Mouse (Mus musculus) midbrain, embryonic 11.5 days (tissue): Measurements from ENCODE around the gene Ltbp1. TPM values are rescaled to one million over a fixed set of nuclear protein-coding genes. Genes with fewer than 3 reads are reported as not detected.

Experiments used
- ATAC-seq: fragments of 200-750 bp; cut with Nextera tagmentation; 2 replicates; pipeline ENCODE4 v1.8.0; 2017; ENCODE audit warnings: moderate TSS enrichment, moderate library complexity; ENCODE audit not compliant: low FRiP score
- DNase-seq: peaks from one replicate; pipeline ENCODE4 v3.0.0; 2015; ENCODE audit warnings: low spot score; ENCODE audit errors: missing footprints
- H3K27ac ChIP-seq: fragments of 300-500 bp; sonication (generic); 2 replicates; pipeline ENCODE4 v1.5.1; 2014; ENCODE audit warnings: low read depth, low read length
- H3K27me3 ChIP-seq: fragments of 300-500 bp; sonication (generic); 2 replicates; pipeline ENCODE4 v1.6.1; 2014; ENCODE audit warnings: mild to moderate bottlenecking, low read length, moderate library complexity, mixed read lengths; ENCODE audit not compliant: control insufficient read depth, insufficient read depth
- H3K36me3 ChIP-seq: fragments of 300-500 bp; sonication (generic); 2 replicates; pipeline ENCODE4 v1.6.1; 2014; ENCODE audit warnings: mild to moderate bottlenecking, low read length, moderate library complexity, mixed read lengths; ENCODE audit not compliant: control insufficient read depth, insufficient read depth
- H3K4me1 ChIP-seq: fragments of 300-500 bp; sonication (generic); 2 replicates; pipeline ENCODE4 v1.6.1; 2014; ENCODE audit warnings: low read length; ENCODE audit not compliant: control insufficient read depth, insufficient read depth
- H3K4me2 ChIP-seq: fragments of 300-500 bp; sonication (generic); 2 replicates; pipeline ENCODE4 v1.6.1; 2014; ENCODE audit warnings: mild to moderate bottlenecking, moderate library complexity
- H3K4me3 ChIP-seq: fragments of 300-500 bp; sonication (generic); 2 replicates; pipeline ENCODE4 v1.5.1; 2014; ENCODE audit warnings: low read depth, low read length
- H3K9ac ChIP-seq: fragments of 300-500 bp; sonication (generic); 2 replicates; pipeline ENCODE4 v1.6.1; 2014; ENCODE audit warnings: low read length
- H3K9me3 ChIP-seq: fragments of 300-500 bp; sonication (generic); 2 replicates; pipeline ENCODE4 v1.6.1; 2016; ENCODE audit warnings: low read length; ENCODE audit not compliant: control insufficient read depth
- WGBS: fragments of 180-500 bp; shearing (Covaris S2); extraction: QIAGEN DNeasy Blood & Tissue Kit; methylation state at CpG from one replicate; pipeline ENCODE4 v1.1.7; 2014; 5-methylcytosine and 5-hydroxymethylcytosine counted together
- polyA plus RNA-seq: library from polyadenylated mRNA; unstranded; fragments of >200 nt; fragmentation: Nextera tagmentation; extraction: Ambion mirVana; gene quantifications from 2 replicates; pipeline ENCODE4 v1.2.1, GENCODE M21; 2014

The Ltbp1 gene
- polyA plus RNA-seq, 1 experiment from 2014 or later: 6.2 TPM

DNA sequence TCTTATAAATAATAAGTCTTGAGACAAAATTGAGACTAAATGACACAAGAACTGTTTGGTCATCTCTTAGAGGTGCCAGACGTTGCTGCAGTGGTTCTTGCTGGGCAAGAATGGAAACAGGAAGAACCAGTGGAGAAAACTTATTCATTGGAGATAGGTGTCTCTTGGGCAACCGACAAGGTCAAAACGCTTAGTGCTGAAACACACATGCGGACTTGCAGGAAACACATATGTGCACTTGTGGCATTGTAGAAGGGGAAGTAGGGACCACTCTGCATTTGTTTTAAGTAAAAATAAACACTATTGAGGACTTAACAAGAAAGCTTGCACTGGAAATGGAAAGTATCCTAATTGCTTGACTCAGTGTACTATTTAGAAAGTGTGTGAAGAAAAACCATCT is 228.6 kb downstream of the Ltbp1 start:
- Histone ChIP-seq H3K4me3 (no peak overlapping the region), H3K27me3 (no peaks in the 10 kb centered on the region), H3K9ac (no peak overlapping the region), H3K9me3 (no peaks in the 10 kb centered on the region), H3K27ac (no peak overlapping the region), H3K4me2 (no peak overlapping the region), H3K36me3 (no peaks in the 10 kb centered on the region), H3K4me1 (no peaks in the 10 kb centered on the region)
- 86% methylated on average over 4 of the region's 4 CpGs for WGBS
- DNase-seq (no peak), ATAC-seq (no peak)

DNA sequence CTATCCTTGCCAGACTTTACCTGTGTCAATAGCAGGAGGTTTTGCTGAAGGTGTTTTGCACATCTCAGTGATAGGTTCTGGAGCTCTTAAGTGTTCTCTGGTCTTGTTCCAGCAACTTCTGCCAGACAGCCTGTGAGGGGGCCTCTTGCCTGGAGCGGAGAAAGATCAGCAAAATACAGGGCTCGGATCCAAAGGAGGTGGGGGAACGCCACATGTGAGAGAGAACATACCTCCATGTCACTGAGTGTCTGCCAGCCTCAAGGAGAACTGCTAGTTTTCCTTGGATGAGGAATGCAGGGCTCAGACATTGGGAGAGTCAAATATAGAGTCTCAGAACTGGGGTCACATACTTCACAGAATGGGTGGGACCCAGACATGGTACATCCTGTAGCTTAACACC is 230.4 kb downstream of the Ltbp1 start:
- H3K27ac ChIP-seq: no peak overlapping the region
- DNase-seq (no peak), ATAC-seq (no peak)
- no peaks in the 10 kb centered on the region for H3K36me3 ChIP-seq
- WGBS: 95% methylated on average over 3 of the region's 3 CpGs
- no peak overlapping the region for H3K4me3 ChIP-seq
- no peak overlapping the region for H3K4me2 ChIP-seq
- H3K9ac ChIP-seq: no peak overlapping the region
- H3K27me3 ChIP-seq: no peaks in the 10 kb centered on the region
- H3K9me3 ChIP-seq: no peaks in the 10 kb centered on the region
- H3K4me1 ChIP-seq: no peaks in the 10 kb centered on the region

DNA sequence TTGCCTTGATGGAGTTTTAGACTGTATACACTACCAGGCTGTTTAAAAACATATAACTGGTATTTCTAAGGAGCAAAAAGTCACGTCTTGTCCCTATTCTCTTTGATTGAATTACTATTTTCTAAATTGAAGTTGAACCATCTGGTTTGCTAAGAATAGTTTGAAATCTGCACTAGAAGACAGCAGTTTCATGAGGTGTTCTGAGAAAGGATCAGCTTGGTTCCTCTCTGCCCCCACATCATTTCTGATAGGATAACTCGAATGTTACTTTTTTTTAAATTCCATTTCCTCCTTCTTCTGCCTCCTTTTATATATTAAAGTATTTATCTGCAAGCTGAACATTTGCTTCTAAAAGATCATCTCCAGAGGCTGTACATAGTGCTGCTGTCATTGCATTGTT is 231.2 kb downstream of the Ltbp1 start:
- 93% methylated on average over 2 of the region's 2 CpGs for WGBS
- no peak for ATAC-seq
- Histone ChIP-seq H3K4me2 (no peak overlapping the region), H3K27me3 (no peaks in the 10 kb centered on the region), H3K9me3 (no peaks in the 10 kb centered on the region), H3K27ac (no peak overlapping the region), H3K4me3 (no peak overlapping the region), H3K9ac (no peak overlapping the region), H3K4me1 (no peaks in the 10 kb centered on the region), H3K36me3 (no peaks in the 10 kb centered on the region)
- DNase-seq: no peak

DNA sequence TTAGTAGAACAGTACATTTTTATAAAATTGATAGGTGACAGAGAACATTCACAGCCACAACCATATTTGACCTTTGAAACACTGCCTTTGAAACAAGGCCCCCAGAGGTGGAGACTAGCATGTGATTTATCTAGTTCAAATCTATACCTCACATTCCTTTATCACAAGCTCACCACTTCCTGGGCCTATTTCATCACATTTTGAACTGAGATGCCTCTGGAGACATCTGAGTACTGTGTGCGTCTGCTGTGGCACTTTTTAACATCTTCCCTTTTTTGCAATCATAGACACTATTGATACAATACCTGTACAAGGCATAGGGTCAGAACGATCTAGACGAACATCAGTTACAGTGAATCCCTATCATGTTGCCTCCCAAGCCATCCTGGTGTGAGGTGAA is 232.1 kb downstream of the Ltbp1 start:
- WGBS: 88% methylated on average over 3 of the region's 3 CpGs
- no peak overlapping the region for H3K4me3 ChIP-seq
- no peaks in the 10 kb centered on the region for H3K27me3 ChIP-seq
- H3K27ac ChIP-seq: no peak overlapping the region
- no peak for ATAC-seq
- H3K36me3 ChIP-seq: no peaks in the 10 kb centered on the region
- DNase-seq: no peak
- H3K4me1 ChIP-seq: no peaks in the 10 kb centered on the region
- no peak overlapping the region for H3K4me2 ChIP-seq
- H3K9ac ChIP-seq: no peak overlapping the region
- H3K9me3 ChIP-seq: no peaks in the 10 kb centered on the region

DNA sequence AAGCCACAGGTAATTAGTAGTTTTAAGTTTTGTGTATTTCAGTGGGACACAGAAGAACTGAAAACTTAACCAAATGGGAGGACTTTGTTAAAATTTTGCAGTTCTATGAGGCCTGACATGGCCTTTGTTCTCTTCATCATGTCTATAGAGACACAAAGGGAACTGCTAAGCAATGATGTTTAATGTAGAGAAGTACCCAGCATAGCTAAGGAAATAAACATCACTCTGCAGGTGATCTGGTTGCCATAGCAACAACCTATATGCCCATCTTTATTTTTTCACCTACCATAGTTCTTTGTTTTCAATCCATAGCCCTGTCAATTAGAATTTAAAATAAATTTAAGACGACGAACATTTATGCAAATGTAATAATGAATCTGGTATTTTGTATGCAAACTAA is 233.3 kb downstream of the Ltbp1 start:
- no peak overlapping the region for H3K9ac ChIP-seq
- WGBS: 80% methylated on average over 2 of the region's 2 CpGs
- DNase-seq: no peak

DNA sequence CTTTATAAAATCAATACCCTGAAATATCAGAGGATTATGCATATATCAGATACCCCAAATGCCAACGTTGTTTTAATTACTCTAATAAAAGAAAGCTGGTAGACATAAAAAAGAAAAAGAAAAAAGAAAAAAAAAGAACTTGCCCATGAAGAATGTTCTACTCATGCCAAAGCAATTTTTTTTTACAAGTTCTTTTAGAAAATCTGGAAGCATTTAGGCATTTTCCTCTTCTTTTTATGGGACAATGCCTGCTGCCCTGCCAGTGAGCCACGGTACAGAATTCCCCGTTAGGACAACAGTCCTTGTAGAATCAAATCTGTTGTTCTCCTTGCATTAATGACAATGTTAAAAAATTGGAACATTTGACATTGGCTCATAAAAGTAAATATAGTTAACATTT is 234.2 kb downstream of the Ltbp1 start:
- no peak overlapping the region for H3K9ac ChIP-seq
- no peaks in the 10 kb centered on the region for H3K36me3 ChIP-seq
- DNase-seq (no peak), ATAC-seq (no peak)
- H3K27ac ChIP-seq: no peak overlapping the region
- no peak overlapping the region for H3K4me3 ChIP-seq
- 88% methylated on average over 3 of the region's 3 CpGs for WGBS
- H3K4me1 ChIP-seq: no peaks in the 10 kb centered on the region
- no peaks in the 10 kb centered on the region for H3K9me3 ChIP-seq
- no peak overlapping the region for H3K4me2 ChIP-seq
- H3K27me3 ChIP-seq: no peaks in the 10 kb centered on the region

More for the DNA sequence above, 233.3 kb downstream of the Ltbp1 start:
- H3K27ac ChIP-seq: no peak overlapping the region
- no peaks in the 10 kb centered on the region for H3K4me1 ChIP-seq
- H3K4me2 ChIP-seq: no peak overlapping the region
- no peak for ATAC-seq
- H3K9me3 ChIP-seq: no peaks in the 10 kb centered on the region
- no peak overlapping the region for H3K4me3 ChIP-seq
- H3K36me3 ChIP-seq: no peaks in the 10 kb centered on the region
- H3K27me3 ChIP-seq: no peaks in the 10 kb centered on the region

DNA sequence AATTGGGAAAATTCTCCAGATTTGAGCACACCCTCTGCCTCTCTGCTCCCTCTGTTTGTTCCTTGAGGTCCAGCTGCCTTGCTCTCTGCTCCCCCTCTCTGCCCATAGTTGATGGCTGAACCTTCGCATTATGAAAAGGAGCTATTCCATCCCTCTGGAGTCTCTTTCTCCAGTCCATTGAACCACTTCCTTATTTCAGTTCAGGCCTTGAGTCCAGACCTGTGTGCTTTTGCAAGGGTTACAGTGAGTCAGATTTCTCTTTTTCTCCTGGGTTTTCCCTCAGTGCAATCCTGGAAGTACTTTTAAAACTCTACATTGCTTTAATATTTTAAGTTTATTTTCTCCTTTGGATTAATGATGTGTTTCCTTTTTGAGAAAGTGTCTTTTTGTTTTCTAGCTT is 236.7 kb downstream of the Ltbp1 start:
- no peaks in the 10 kb centered on the region for H3K9me3 ChIP-seq
- DNase-seq (no peak), ATAC-seq (no peak)
- H3K4me1 ChIP-seq: no peaks in the 10 kb centered on the region
- H3K4me3 ChIP-seq: no peak overlapping the region
- H3K9ac ChIP-seq: no peak overlapping the region
- 89% methylated on average over 1 of the region's 1 CpGs for WGBS
- H3K4me2 ChIP-seq: no peak overlapping the region
- no peak overlapping the region for H3K27ac ChIP-seq
- H3K27me3 ChIP-seq: no peaks in the 10 kb centered on the region
- H3K36me3 ChIP-seq: no peaks in the 10 kb centered on the region

DNA sequence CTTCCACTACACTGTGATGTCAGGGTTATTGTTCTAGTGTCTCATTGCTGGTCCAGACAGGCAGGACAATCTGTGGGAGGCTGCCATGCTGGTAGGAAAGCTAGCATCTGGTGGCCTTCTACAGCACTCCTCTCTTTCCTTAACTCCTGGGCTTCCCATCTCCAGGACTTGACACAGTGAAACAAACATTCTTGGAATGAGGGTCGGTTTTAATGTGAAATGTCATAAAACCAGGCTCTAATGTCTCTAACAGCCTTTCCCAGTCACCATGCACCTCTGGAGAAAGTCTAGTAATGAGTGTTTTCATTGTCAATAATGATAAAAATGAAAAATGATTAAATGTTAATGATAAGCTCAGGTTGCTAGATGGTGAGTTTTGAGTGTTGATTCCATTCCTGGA is 237.9 kb downstream of the Ltbp1 start:
- Histone ChIP-seq H3K9ac (no peak overlapping the region), H3K4me3 (no peak overlapping the region), H3K27me3 (no peaks in the 10 kb centered on the region), H3K9me3 (no peaks in the 10 kb centered on the region), H3K4me1 (no peaks in the 10 kb centered on the region), H3K4me2 (no peak overlapping the region), H3K27ac (no peak overlapping the region), H3K36me3 (no peaks in the 10 kb centered on the region)
- 81% methylated on average over 1 of the region's 1 CpGs for WGBS
- ATAC-seq (no peak), DNase-seq (no peak)

DNA sequence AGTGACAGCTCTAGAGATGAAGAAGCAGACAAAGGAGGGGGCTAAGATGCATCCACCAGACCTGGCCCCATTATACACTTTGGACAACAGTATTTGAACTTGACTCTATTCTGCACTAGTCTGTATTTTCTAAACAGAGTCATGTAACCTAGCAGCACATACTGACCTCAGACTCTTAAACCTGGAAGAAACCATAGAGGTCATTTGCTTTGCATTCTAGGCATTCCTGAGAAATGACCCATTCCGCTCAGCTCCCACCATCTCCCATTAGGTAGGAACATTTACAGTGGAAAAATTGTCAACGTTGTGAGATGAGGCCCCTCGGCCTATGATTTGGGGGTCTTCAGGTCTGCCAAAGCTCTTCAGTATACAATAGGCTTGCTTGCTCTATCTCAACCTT is 238.8 kb downstream of the Ltbp1 start:
- Histone ChIP-seq H3K27ac (no peak overlapping the region), H3K4me1 (no peaks in the 10 kb centered on the region), H3K9me3 (no peaks in the 10 kb centered on the region), H3K36me3 (no peaks in the 10 kb centered on the region), H3K9ac (no peak overlapping the region), H3K4me2 (no peak overlapping the region), H3K4me3 (no peak overlapping the region), H3K27me3 (no peaks in the 10 kb centered on the region)
- ATAC-seq (no peak), DNase-seq (no peak)
- WGBS: 89% methylated on average over 3 of the region's 3 CpGs

DNA sequence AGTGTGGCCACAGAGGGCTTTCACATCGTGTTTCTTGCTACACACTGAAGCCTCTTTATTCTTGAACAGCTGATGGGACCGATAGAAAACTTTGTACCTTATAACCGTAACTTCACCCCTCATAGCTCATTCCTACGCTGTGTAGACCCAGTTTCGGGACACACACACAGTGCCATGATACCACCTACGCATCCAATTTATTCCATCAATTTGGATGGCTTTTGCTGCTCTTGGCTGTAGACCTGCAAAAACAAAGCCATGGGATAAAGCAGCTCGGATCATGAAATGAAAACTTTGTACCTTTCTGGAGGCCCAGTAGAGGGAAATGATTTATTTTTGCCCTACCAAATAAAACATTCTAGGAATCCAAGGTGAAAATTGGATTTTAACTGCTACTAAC is 239.7 kb downstream of the Ltbp1 start:
- no peaks in the 10 kb centered on the region for H3K27me3 ChIP-seq
- H3K4me2 ChIP-seq: no peak overlapping the region
- H3K27ac ChIP-seq: no peak overlapping the region
- no peak overlapping the region for H3K4me3 ChIP-seq
- H3K9ac ChIP-seq: no peak overlapping the region
- ATAC-seq: no peak
- no peaks in the 10 kb centered on the region for H3K4me1 ChIP-seq
- DNase-seq: no peak
- H3K9me3 ChIP-seq: no peaks in the 10 kb centered on the region
- 91% methylated on average over 7 of the region's 7 CpGs for WGBS
- no peaks in the 10 kb centered on the region for H3K36me3 ChIP-seq
